Mouse (Mus musculus) spleen, adult 2 months (tissue): ENCODE measurements around the gene Nexn. TPM values are rescaled to one million over a fixed set of nuclear protein-coding genes. Genes with fewer than 3 reads are reported as not detected.

Source experiments
- DNase-seq, 2 experiments: peaks; one replicate each; pipeline versions ENCODE4 v3.0.0 to v3.0.0-alpha.2; 2012 to 2021; ENCODE audit warnings: low spot score in 2 of 2, low read depth in 1 of 2
- H3K27ac ChIP-seq: fragments of 200-500 bp; 2 replicates; pipeline ENCODE4 v1.5.1; 2012; ENCODE audit warnings: low read length, inconsistent platforms; ENCODE audit not compliant: insufficient read depth
- H3K27me3 ChIP-seq: fragments of 200-500 bp; 2 replicates; pipeline ENCODE4 v1.6.1; 2012; ENCODE audit warnings: mild to moderate bottlenecking, moderate library complexity, low read length, inconsistent platforms; ENCODE audit not compliant: control insufficient read depth, insufficient read depth
- H3K36me3 ChIP-seq: fragments of 200-500 bp; 2 replicates; pipeline ENCODE4 v1.6.1; 2012; ENCODE audit warnings: mild to moderate bottlenecking, low read length, inconsistent platforms; ENCODE audit not compliant: control insufficient read depth, insufficient read depth
- H3K4me1 ChIP-seq: fragments of 200-500 bp; 2 replicates; pipeline ENCODE4 v1.6.1; 2011; ENCODE audit warnings: inconsistent platforms; ENCODE audit not compliant: control insufficient read depth, insufficient read depth, insufficient read length
- H3K4me3 ChIP-seq: fragments of 200-500 bp; 2 replicates; pipeline ENCODE4 v1.5.1; 2011; ENCODE audit warnings: mild to moderate bottlenecking, inconsistent platforms; ENCODE audit not compliant: insufficient read depth, insufficient read length; ENCODE audit errors: extremely low read depth
- CTCF ChIP-seq: fragments of 200-500 bp; IDR thresholded peaks from 2 replicates; pipeline ENCODE4 v1.5.1; 2011; ENCODE audit warnings: mild to moderate bottlenecking, inconsistent platforms; ENCODE audit not compliant: insufficient read depth, insufficient read length, insufficient replicate concordance; ENCODE audit errors: extremely low read depth
- POLR2A ChIP-seq: fragments of 200-500 bp; IDR thresholded peaks from 2 replicates; pipeline ENCODE4 v1.6.1; 2011; ENCODE audit warnings: low read depth, low read length, inconsistent platforms
- WGBS: fragments of 180-500 bp; shearing (Covaris S2); methylation state at CpG from one replicate; pipeline ENCODE4 v1.1.7; 2018; 5-methylcytosine and 5-hydroxymethylcytosine counted together
- polyA plus RNA-seq: library from polyadenylated mRNA; depleted of rRNA; stranded (reverse); fragments of >200 nt; gene quantifications from 2 replicates; pipeline ENCODE4 v1.2.3, GENCODE M21; 2012

Gene Nexn
- polyA plus RNA-seq, 1 experiment = 0.18 TPM

DNA sequence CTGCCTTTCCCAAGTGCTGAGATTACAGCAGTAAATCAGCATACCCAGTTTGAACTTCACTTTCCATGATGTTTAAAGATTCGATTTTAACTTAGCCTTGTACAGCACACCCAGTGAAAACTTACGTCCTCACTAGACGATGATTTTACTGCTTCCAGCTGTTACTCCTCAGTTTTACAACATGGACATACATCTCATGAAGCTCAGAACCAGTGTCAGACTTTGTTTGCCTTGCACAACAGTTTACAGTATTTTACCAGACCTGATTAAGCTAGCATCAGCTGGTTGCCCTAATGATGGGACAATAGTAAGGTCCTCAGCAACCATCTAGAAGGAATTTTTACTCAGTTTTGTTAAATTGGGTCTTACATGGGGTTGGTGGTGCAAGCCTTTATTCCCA, 25.1 kb downstream of the Nexn start:
- Histone ChIP-seq H3K4me1 (no peaks in the 10 kb centered on the region), H3K36me3 (peaks cover 3% of the 10 kb centered on the region; the same call in 1 of the 2 replicates), H3K27ac (no peak overlapping the region), H3K4me3 (no peak overlapping the region), H3K27me3 (no peaks in the 10 kb centered on the region)
- DNase-seq = no peak
- TF ChIP-seq POLR2A (no peak), CTCF (no peak)
- 87% methylated on average over 3 of the region's 3 CpGs for WGBS

DNA sequence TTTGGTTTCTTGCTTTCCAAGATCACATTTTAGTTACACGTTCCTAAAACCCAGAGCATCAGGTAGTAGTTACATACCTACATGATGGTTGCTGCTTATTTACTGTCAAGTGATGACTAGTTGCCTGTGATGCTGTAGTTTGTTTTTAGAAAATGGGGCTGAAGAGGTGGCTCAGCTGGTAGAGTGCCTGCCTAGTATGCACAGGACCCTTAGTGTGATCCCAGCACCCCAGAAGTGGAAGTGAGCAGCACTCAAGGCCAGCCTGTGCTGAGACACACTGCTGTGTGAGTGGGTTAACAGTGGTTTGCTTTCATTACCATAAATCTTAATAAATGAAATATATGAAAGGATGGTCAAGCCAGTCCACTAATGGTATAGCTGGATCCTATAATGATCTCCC, 26.6 kb downstream of the Nexn start:
- Histone ChIP-seq H3K27me3 (no peaks in the 10 kb centered on the region), H3K27ac (no peak overlapping the region), H3K4me1 (no peaks in the 10 kb centered on the region), H3K4me3 (no peak overlapping the region), H3K36me3 (peaks cover 3% of the 10 kb centered on the region; the same call in 1 of the 2 replicates)
- TF ChIP-seq CTCF (no peak), POLR2A (no peak)
- no peak for DNase-seq
- 95% methylated on average over 1 of the region's 1 CpGs for WGBS

DNA sequence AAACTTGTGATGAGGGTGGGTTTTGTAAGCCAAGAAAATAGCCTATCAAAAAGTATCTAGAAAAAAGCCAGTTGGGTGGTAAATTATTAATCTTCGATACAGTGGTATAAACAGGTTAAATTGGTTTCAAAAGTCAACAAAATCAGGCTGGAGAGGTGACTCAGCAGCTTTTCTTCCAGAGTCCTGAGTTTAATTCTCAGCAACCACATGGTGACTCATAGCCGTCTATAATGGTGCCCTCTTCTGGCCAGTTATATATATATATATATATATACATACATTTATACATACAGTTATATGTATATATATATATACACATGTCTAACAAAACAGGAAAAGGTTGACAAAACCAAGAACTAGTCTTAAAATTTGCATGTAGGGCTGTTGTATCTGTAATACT, 27.3 kb downstream of the Nexn start:
- no peak for DNase-seq
- Histone ChIP-seq H3K4me3 (no peak overlapping the region), H3K36me3 (peaks cover 5% of the 10 kb centered on the region; the same call in 1 of the 2 replicates), H3K27ac (no peak overlapping the region), H3K27me3 (no peaks in the 10 kb centered on the region), H3K4me1 (no peaks in the 10 kb centered on the region)
- 39% methylated on average over 2 of the region's 2 CpGs for WGBS
- no peak for TF ChIP-seq POLR2A
- TF ChIP-seq CTCF = no peak

DNA sequence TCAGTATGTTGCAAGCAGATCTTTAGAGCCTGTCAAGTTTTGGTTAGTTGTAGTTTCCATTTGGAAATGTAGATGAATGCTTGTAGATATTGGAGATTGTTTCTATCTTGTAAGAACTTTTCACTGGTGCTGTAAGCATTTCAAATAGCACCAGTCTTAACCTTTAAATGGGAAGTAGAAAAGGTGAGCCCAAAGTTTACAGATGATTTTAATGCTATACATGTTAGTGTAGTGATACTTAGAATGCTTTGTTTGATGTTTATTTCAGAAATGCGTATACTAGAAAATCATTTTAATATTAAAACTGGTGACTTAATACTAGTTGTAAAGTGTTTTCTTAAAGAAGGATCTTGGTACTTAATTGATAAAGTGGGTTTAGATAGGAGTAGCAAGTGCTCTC, 30.3 kb downstream of the Nexn start:
- no peak for TF ChIP-seq POLR2A
- TF ChIP-seq CTCF = no peak
- no peak overlapping the region for H3K27ac ChIP-seq
- no peak for DNase-seq
- peaks cover 12% of the 10 kb centered on the region for H3K36me3 ChIP-seq
- no peaks in the 10 kb centered on the region for H3K27me3 ChIP-seq
- H3K4me1 ChIP-seq = no peaks in the 10 kb centered on the region
- 97% methylated on average over 1 of the region's 1 CpGs for WGBS
- no peak overlapping the region for H3K4me3 ChIP-seq

DNA sequence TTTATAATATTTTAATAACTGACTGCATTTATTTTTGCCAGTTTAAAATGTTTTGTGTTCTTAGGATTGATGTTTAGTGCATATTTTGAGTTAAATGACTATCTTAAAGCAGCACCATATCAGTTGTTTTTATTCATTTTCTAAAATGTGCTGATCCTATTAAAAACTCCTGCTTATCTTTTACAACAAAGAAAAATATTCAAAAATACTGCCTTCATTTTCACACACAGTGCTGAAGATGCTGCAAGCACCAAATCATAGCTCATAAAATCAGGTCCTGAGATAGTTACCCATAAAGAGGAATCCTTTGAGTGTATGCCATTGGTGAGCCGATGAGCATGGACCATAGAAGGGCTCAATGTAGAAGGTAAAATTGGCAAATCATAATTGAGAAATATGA, 30.9 kb downstream of the Nexn start:
- Histone ChIP-seq H3K4me1 (no peaks in the 10 kb centered on the region), H3K27ac (no peak overlapping the region), H3K4me3 (no peak overlapping the region), H3K27me3 (no peaks in the 10 kb centered on the region), H3K36me3 (peaks cover 14% of the 10 kb centered on the region)
- TF ChIP-seq CTCF (no peak), POLR2A (no peak)
- no peak for DNase-seq
- 98% methylated on average over 1 of the region's 1 CpGs for WGBS

DNA sequence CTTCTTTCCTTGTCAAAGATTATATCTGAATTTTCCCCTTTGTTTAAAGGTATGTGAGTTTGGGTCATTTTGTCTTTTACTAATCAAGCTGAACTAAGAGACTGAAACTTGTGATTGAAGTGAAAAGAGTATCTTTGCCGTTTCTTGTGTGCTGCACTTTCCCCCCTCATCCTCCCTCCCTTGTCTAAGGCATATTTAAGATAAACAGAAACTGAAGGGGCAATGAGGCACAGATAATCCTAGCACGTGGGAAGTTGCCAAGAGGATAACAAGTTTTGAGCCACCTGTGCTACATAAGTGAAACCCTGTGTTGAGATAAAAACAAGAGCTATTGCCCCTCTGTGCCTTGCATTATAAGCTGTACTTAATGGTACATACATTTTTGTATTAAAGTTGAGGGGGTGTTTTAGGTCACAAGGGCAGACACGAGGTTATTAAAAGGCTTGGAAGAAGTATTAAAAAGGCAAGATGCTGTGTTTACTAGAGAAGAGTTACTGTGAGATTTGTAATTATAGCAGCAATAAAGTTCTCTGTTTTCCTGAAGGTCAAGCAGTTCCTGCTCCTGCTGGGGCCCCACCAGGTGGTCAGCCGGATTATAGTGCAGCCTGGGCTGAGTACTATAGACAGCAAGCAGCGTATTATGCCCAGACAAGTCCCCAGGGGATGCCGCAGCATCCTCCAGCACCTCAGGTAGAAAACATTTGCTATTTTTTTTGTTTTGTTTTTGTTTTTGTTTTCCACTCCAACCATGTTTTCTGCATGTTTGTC, 34.6 kb downstream of the Nexn start:
- no peak overlapping the region for H3K4me3 ChIP-seq
- H3K27me3 ChIP-seq = no peaks in the 10 kb centered on the region
- TF ChIP-seq CTCF = no peak
- no peak for TF ChIP-seq POLR2A
- WGBS = 63% methylated on average over 6 of the region's 6 CpGs
- no peaks in the 10 kb centered on the region for H3K4me1 ChIP-seq
- no peak overlapping the region for H3K27ac ChIP-seq
- no peak for DNase-seq
- peaks cover 26% of the 10 kb centered on the region for H3K36me3 ChIP-seq

DNA sequence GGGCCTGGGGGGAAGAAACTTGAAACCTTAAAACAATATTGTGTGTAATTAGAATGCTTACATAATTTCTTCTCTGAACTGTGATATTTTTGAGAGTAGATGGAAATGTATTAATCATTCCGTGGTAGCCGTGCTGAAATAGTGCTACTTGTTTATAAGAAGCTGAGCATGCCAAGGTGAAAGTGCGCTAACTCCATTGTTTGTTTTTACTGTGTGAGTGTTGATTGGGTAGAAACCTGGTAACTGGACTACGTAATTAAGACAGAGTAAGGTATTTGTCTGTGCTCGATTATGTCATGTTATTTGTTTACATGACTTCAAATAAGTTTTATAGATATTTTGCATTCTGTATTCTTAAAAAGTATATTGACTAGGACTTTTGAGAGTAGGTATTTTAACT, 36.9 kb downstream of the Nexn start:
- DNase-seq = no peak
- Histone ChIP-seq H3K4me1 (no peaks in the 10 kb centered on the region), H3K36me3 (peaks cover 39% of the 10 kb centered on the region), H3K27ac (no peak overlapping the region), H3K27me3 (no peaks in the 10 kb centered on the region), H3K4me3 (no peak overlapping the region)
- TF ChIP-seq CTCF = no peak
- no peak for TF ChIP-seq POLR2A
- 94% methylated on average over 5 of the region's 5 CpGs for WGBS
